Mouse (Mus musculus): ENCODE measurements around the gene Nploc4. TPM values are rescaled to one million over a fixed set of nuclear protein-coding genes. Genes with fewer than 3 reads are reported as not detected.

Gene Nploc4
- polyA plus RNA-seq, 1 experiment from 2014 or later, result 45.3 TPM

GRCm38 (mm10) chr11:120387157-120387556, 50.4 kb downstream of the Nploc4 start:
- Histone ChIP-seq H3K36me3 (replicated peaks) (peaks cover 85% of the 10 kb centered on the region), H3K27me3 (replicated peaks; ENCODE audit: low read depth, poor library complexity, severe bottlenecking) (no peaks in the 10 kb centered on the region), H3K27ac (replicated peaks) (no peak overlapping the region), H3K4me3 (no peak overlapping the region), H3K9me3 (no peaks in the 10 kb centered on the region), H3K4me1 (no peaks in the 10 kb centered on the region)
- WGBS, result 78% methylated on average over 2 of the region's 2 CpGs
- DNase-seq (ENCODE audit: low spot score), result no peak

GRCm38 (mm10) chr11:120386632-120387031, 50.9 kb downstream of the Nploc4 start:
- H3K4me1 ChIP-seq, result no peaks in the 10 kb centered on the region
- no peaks in the 10 kb centered on the region for H3K9me3 ChIP-seq
- 94% methylated on average over 6 of the region's 6 CpGs for WGBS
- H3K36me3 ChIP-seq (replicated peaks), result peaks cover 85% of the 10 kb centered on the region
- no peaks in the 10 kb centered on the region for H3K27me3 ChIP-seq (replicated peaks; ENCODE audit: low read depth, poor library complexity, severe bottlenecking)
- DNase-seq (ENCODE audit: low spot score), result no peak
- H3K27ac ChIP-seq (replicated peaks), result no peak overlapping the region
- no peak overlapping the region for H3K4me3 ChIP-seq

GRCm38 (mm10) chr11:120382509-120382908, 55.0 kb downstream of the Nploc4 start:
- DNase-seq (ENCODE audit: low spot score), result no peak
- 94% methylated on average over 9 of the region's 9 CpGs for WGBS
- peaks cover 76% of the 10 kb centered on the region for H3K36me3 ChIP-seq (replicated peaks)

DNA sequence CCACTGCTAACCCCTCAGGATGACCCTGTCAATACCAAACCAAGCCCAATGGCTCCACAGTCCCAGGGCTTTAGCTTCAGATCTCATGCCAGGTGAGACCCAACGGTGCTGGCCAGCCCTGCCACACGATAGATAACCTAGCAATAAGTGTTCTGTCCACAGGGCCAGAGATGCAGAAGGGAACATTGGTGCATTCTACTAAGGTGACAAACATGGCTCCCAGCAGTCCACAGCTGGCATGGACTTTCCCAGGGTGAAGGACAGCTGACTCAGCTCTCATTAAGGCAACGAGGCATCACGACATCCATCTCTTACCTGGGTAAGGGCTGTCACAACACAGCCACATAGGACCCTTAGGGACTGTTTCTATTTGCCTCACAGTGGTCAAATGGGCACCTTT, 56.4 kb downstream of the Nploc4 start:
- Histone ChIP-seq H3K9me3 (no peaks in the 10 kb centered on the region), H3K36me3 (replicated peaks) (peaks cover 77% of the 10 kb centered on the region), H3K27ac (replicated peaks) (no peak overlapping the region), H3K4me3 (no peak overlapping the region), H3K27me3 (replicated peaks; ENCODE audit: low read depth, poor library complexity, severe bottlenecking) (no peaks in the 10 kb centered on the region), H3K4me1 (peaks cover 28% of the 10 kb centered on the region)
- WGBS, result 96% methylated on average over 4 of the region's 4 CpGs
- DNase-seq (ENCODE audit: low spot score), result no peak

More at GRCm38 (mm10) chr11:120382509-120382908, 55.0 kb downstream of the Nploc4 start:
- Histone ChIP-seq H3K4me1 (peaks cover 19% of the 10 kb centered on the region), H3K4me3 (no peak overlapping the region), H3K9me3 (no peaks in the 10 kb centered on the region), H3K27me3 (replicated peaks; ENCODE audit: low read depth, poor library complexity, severe bottlenecking) (no peaks in the 10 kb centered on the region), H3K27ac (replicated peaks) (no peak overlapping the region)

GRCm38 (mm10) chr11:120380271-120380670, 57.2 kb downstream of the Nploc4 start:
- H3K36me3 ChIP-seq (replicated peaks), result peaks cover 77% of the 10 kb centered on the region

DNA sequence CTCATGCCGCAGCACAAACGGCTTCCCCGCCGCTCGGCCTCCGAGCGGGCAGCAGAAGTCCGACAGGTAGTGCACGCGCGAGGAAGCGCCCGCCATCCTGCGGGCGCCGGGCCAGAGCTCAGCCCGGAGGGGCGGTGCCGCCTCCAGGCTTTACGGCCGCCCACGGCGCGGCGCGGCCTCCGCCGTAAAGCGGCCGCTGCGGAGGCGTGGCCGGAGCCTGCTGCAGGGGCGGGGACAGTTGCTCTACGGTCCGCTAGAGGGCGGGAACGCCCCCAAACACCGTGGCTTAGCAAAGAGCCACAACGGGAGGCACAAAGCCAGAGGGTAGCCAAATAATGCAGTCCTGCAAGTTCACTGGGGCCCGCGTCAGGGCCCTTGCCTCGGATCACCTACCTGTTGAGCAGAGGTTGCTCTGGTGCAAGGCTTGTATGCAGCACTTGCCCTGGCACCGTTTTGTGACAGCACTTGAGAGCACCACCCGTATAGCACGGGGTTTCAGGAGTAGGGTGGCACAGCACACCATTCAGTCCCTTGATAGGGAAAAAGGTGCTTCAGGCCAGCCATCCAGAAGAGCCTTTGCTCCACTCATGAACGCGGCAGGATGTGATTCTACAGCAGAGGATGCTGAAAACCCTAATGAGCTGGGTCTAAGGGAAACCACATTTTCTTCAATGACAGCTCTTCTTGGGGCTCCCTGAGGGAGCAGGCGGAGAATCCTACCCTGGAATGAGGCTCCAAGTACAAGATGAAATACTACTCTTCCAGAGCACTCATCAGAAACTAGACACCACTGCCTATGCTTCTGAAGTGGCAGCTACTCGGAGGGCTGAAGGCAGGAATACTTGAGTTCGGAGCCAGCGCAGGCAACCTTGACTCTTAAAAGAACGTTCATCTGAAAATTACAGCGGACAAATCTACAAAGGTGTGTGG, 58.6 kb downstream of the Nploc4 start, which contains the start of gene Faap100:
TSS of gene Faap100 (minus strand) at position 154 of the 930 bp plus-strand sequence.
- DNase-seq (ENCODE audit: low spot score), result peak; percentile 92
- Histone ChIP-seq H3K27ac (replicated peaks) (peak within 1 kb of the TSS; percentile 77), H3K9me3 (no peaks in the 10 kb centered on the region), H3K27me3 (replicated peaks; ENCODE audit: low read depth, poor library complexity, severe bottlenecking) (no peaks in the 10 kb centered on the region), H3K4me1 (peaks cover 28% of the 10 kb centered on the region), H3K4me3 (peak within 1 kb of the TSS; percentile 95), H3K36me3 (replicated peaks) (peaks cover 77% of the 10 kb centered on the region)
- 9% methylated on average over 54 of the region's 54 CpGs for WGBS

More at GRCm38 (mm10) chr11:120380271-120380670, 57.2 kb downstream of the Nploc4 start:
- no peaks in the 10 kb centered on the region for H3K9me3 ChIP-seq
- 0 out of 2 replicates have a peak overlapping the region, but pooled peaks have one; percentile 11 for H3K4me3 ChIP-seq
- H3K27me3 ChIP-seq (replicated peaks; ENCODE audit: low read depth, poor library complexity, severe bottlenecking), result no peaks in the 10 kb centered on the region
- WGBS, result 95% methylated on average over 3 of the region's 3 CpGs
- H3K4me1 ChIP-seq, result peaks cover 28% of the 10 kb centered on the region
- no peak overlapping the region for H3K27ac ChIP-seq (replicated peaks)
- no peak for DNase-seq (ENCODE audit: low spot score)

DNA sequence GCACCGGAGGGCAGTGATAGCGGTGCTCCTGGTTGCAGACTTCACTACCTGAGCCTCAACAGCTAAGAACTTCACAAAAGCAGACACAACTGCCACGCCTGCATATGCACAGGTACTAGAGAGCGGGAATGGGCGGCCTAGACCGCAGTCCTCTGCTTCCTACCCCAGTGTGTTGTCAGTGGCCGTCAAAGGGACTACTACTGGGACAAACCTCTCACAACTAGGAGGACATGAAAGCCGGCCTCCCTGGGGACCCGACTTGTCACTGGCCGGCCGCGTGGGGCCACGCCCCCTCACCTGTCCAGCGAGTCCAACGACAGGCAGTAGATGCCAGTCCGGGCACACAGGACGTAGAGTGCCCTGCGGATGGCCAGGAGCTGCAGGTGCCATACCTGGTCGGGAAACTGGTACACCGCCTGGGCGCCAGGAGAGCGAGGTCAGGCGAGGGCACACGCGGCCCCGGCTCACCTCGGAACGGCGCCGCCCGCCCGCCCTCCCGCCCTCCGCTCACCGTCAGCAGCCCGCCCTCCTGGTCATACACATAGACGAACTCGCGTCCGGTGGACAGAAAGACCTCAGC, 59.4 kb downstream of the Nploc4 start:
- H3K4me3 ChIP-seq, result peak overlapping the region; percentile 95
- DNase-seq (ENCODE audit: low spot score), result peak; percentile 61
- no peaks in the 10 kb centered on the region for H3K9me3 ChIP-seq
- H3K36me3 ChIP-seq (replicated peaks), result peaks cover 77% of the 10 kb centered on the region
- H3K27ac ChIP-seq (replicated peaks), result peak overlapping the region; percentile 77
- no peaks in the 10 kb centered on the region for H3K27me3 ChIP-seq (replicated peaks; ENCODE audit: low read depth, poor library complexity, severe bottlenecking)
- 4% methylated on average over 40 of the region's 40 CpGs for WGBS
- peaks cover 28% of the 10 kb centered on the region for H3K4me1 ChIP-seq

GRCm38 (mm10) chr11:120377337-120377736, 60.2 kb downstream of the Nploc4 start:
- peaks cover 77% of the 10 kb centered on the region for H3K36me3 ChIP-seq (replicated peaks)
- H3K27me3 ChIP-seq (replicated peaks; ENCODE audit: low read depth, poor library complexity, severe bottlenecking), result no peaks in the 10 kb centered on the region
- peaks cover 28% of the 10 kb centered on the region for H3K4me1 ChIP-seq
- peak overlapping the region; percentile 95 for H3K4me3 ChIP-seq
- peak overlapping the region; percentile 77; the same call in 1 of the 2 replicates for H3K27ac ChIP-seq (replicated peaks)
- H3K9me3 ChIP-seq, result no peaks in the 10 kb centered on the region
- WGBS, result 72% methylated on average over 10 of the region's 10 CpGs
- no peak for DNase-seq (ENCODE audit: low spot score)

GRCm38 (mm10) chr11:120376302-120377160, 61.0 kb downstream of the Nploc4 start:
- 88% methylated on average over 17 of the region's 17 CpGs for WGBS
- Histone ChIP-seq H3K27ac (replicated peaks) (no peak overlapping the region; the same call in 1 of the 2 replicates), H3K4me1 (peaks cover 28% of the 10 kb centered on the region), H3K36me3 (replicated peaks) (peaks cover 77% of the 10 kb centered on the region), H3K4me3 (0 out of 2 replicates have a peak overlapping the region, but pooled peaks have one; percentile 95), H3K27me3 (replicated peaks; ENCODE audit: low read depth, poor library complexity, severe bottlenecking) (no peaks in the 10 kb centered on the region), H3K9me3 (no peaks in the 10 kb centered on the region)
- no peak for DNase-seq (ENCODE audit: low spot score)

DNA sequence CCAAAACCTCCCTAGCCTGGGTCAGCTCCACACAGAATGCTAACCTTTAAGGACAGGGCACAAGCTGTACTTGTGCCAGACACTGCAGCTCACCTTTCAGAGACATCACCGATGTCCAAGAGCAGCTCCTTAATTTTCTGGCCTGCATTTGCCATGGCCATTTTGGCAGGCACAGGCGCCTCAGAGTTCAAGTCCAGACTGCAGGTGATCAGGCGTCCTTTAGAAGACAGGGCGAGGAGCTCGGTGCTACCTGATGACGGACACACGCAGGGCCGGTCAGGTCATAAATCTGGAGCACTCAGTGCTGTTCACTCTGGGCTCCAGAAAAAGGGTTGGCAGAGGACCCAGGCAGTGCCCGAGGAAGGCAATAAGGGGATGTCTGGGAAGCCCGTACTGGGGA, 62.2 kb downstream of the Nploc4 start:
- H3K4me1 ChIP-seq, result peaks cover 28% of the 10 kb centered on the region
- no peak overlapping the region for H3K4me3 ChIP-seq
- H3K36me3 ChIP-seq (replicated peaks), result peaks cover 77% of the 10 kb centered on the region
- no peaks in the 10 kb centered on the region for H3K9me3 ChIP-seq
- DNase-seq (ENCODE audit: low spot score), result no peak
- H3K27ac ChIP-seq (replicated peaks), result no peak overlapping the region
- no peaks in the 10 kb centered on the region for H3K27me3 ChIP-seq (replicated peaks; ENCODE audit: low read depth, poor library complexity, severe bottlenecking)
- WGBS, result 96% methylated on average over 10 of the region's 10 CpGs

DNA sequence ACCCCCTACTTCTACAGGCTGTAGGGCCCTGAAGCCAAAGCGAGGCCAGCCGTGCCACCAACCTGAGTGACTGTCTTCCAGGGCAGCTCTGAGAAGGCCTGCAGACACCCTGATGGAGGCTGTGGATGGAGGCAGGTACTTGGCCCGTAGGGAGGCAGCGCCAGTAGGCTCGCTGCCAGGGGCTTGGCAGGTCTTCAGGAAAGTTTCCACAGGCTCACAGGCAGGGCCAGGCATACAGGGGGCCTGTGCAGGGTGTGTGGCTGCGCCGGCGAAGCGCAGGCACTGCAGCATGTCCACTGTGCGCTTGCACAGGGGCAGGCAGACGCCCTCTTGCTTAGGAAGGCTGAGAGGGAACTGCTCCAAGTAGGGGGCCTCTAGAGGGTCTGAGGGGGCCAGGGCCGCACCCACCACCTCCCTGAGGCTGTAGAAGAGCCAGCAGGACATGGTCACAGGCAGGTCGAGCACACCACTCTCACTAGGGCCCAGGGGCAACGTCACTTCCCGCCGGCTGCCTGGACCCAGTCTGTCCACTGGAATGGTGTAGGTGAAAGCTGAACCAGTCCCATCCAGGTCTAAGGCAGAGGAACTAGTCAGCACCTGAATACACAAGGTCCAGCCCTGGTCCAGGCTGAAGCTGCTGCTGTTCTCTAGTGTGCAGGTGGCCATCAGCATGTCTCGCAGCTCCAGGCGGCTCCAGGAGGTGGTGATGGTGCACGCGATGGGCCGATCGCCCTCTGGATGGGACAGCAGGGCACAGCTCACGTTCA, 63.5 kb downstream of the Nploc4 start:
- 91% methylated on average over 23 of the region's 23 CpGs for WGBS
- Histone ChIP-seq H3K36me3 (replicated peaks) (peaks cover 84% of the 10 kb centered on the region), H3K4me3 (peak overlapping the region; percentile 26; the same call in 1 of the 2 replicates)

More for the DNA sequence above, 63.5 kb downstream of the Nploc4 start:
- Histone ChIP-seq H3K4me1 (peaks cover 30% of the 10 kb centered on the region), H3K27ac (replicated peaks) (no peak overlapping the region), H3K27me3 (replicated peaks; ENCODE audit: low read depth, poor library complexity, severe bottlenecking) (no peaks in the 10 kb centered on the region), H3K9me3 (no peaks in the 10 kb centered on the region)
- DNase-seq (ENCODE audit: low spot score), result no peak

All from embryonic facial prominence, embryonic 10.5 days (tissue).